Mouse (Mus musculus): ENCODE measurements around the gene Adap2. TPM values are rescaled to one million over a fixed set of nuclear protein-coding genes. Genes with fewer than 3 reads are reported as not detected.
A peak's percentile ranks its signal among the peaks of the same experiment; 100 is the strongest.

Gene Adap2
- polyA plus RNA-seq, 1 experiment from 2014 or later = 2.0 TPM

- Histone ChIP-seq H3K4me3 (peak overlapping the region; percentile 84), H3K27me3 (ENCODE audit: insufficient read depth, poor library complexity, severe bottlenecking) (no peaks in the 10 kb centered on the region), H3K36me3 (peaks cover 30% of the 10 kb centered on the region), H3K27ac (no peak overlapping the region), H3K9me3 (no peaks in the 10 kb centered on the region), H3K4me1 (replicated peaks) (peaks cover 9% of the 10 kb centered on the region)
- no peak for DNase-seq (ENCODE audit: low spot score)
- 64% methylated on average over 6 of the region's 6 CpGs for WGBS
Observed at GRCm38 (mm10) chr11:80210321-80210720, 56.4 kb downstream of the Adap2 start.

- no peak for DNase-seq (ENCODE audit: low spot score)
- Histone ChIP-seq H3K9me3 (no peaks in the 10 kb centered on the region), H3K4me3 (no peak overlapping the region), H3K27ac (no peak overlapping the region), H3K27me3 (ENCODE audit: insufficient read depth, poor library complexity, severe bottlenecking) (no peaks in the 10 kb centered on the region), H3K4me1 (replicated peaks) (peaks cover 9% of the 10 kb centered on the region), H3K36me3 (peaks cover 38% of the 10 kb centered on the region)
- 95% methylated on average over 2 of the region's 2 CpGs for whole genome bisulfite sequencing
Observed at GRCm38 (mm10) chr11:80212282-80212681, 58.4 kb downstream of the Adap2 start.

GRCm38 (mm10) chr11:80215291-80215690 is 61.4 kb downstream of the Adap2 start:
- WGBS = 89% methylated on average over 3 of the region's 3 CpGs
- no peak for DNase-seq (ENCODE audit: low spot score)
- Histone ChIP-seq H3K27ac (no peak overlapping the region), H3K27me3 (ENCODE audit: insufficient read depth, poor library complexity, severe bottlenecking) (no peaks in the 10 kb centered on the region), H3K9me3 (no peaks in the 10 kb centered on the region), H3K4me3 (no peak overlapping the region), H3K4me1 (replicated peaks) (peaks cover 3% of the 10 kb centered on the region), H3K36me3 (peaks cover 51% of the 10 kb centered on the region)

- H3K4me1 ChIP-seq (replicated peaks) = no peaks in the 10 kb centered on the region
- H3K4me3 ChIP-seq = no peak overlapping the region
- H3K36me3 ChIP-seq = peaks cover 70% of the 10 kb centered on the region
- DNase-seq (ENCODE audit: low spot score) = no peak
- H3K27me3 ChIP-seq (ENCODE audit: insufficient read depth, poor library complexity, severe bottlenecking) = no peaks in the 10 kb centered on the region
- H3K9me3 ChIP-seq = no peaks in the 10 kb centered on the region
- 88% methylated on average over 11 of the region's 11 CpGs for WGBS
- no peak overlapping the region for H3K27ac ChIP-seq
Observed at GRCm38 (mm10) chr11:80218657-80219293, 64.9 kb downstream of the Adap2 start.

Other genes starting within 250 kb of the Adap2 start
- gene Utp6, start 191.7 kb upstream of the Adap2 start, polyA plus RNA-seq (2016; fragmentation: Nextera tagmentation; extraction: Ambion mirVana) = 44.9 and 62.4 TPM in 2 replicates
- gene Suz12, start 161.0 kb upstream of the Adap2 start, polyA plus RNA-seq (2016; fragmentation: Nextera tagmentation; extraction: Ambion mirVana) = 15.5 and 20.0 TPM in 2 replicates
- 24.5 and 38.0 TPM in 2 replicates for gene Crlf3, start 73.1 kb upstream of the Adap2 start, polyA plus RNA-seq (2016; fragmentation: Nextera tagmentation; extraction: Ambion mirVana)
- 11.5 and 16.2 TPM in 2 replicates for gene Atad5, start 64.7 kb upstream of the Adap2 start, polyA plus RNA-seq (2016; fragmentation: Nextera tagmentation; extraction: Ambion mirVana)
- 33.6 and 34.7 TPM in 2 replicates for gene Tefm, start 11.9 kb upstream of the Adap2 start, polyA plus RNA-seq (2016; fragmentation: Nextera tagmentation; extraction: Ambion mirVana)
- 5.0 and 5.2 TPM in 2 replicates for gene Rnf135, start 29.7 kb downstream of the Adap2 start, polyA plus RNA-seq (2016; fragmentation: Nextera tagmentation; extraction: Ambion mirVana)
- 56.0 and 56.1 TPM in 2 replicates for gene Rhot1, start 54.9 kb downstream of the Adap2 start, polyA plus RNA-seq (2016; fragmentation: Nextera tagmentation; extraction: Ambion mirVana)
- 10.2 and 18.0 TPM in 2 replicates for gene Rhbdl3, start 146.8 kb downstream of the Adap2 start, polyA plus RNA-seq (2016; fragmentation: Nextera tagmentation; extraction: Ambion mirVana)
- gene 5730455P16Rik, start 223.9 kb downstream of the Adap2 start, polyA plus RNA-seq (2016; fragmentation: Nextera tagmentation; extraction: Ambion mirVana) = 19.4 and 24.4 TPM in 2 replicates
- 244 and 296 TPM in 2 replicates for gene Zfp207, start 229.2 kb downstream of the Adap2 start, polyA plus RNA-seq (2016; fragmentation: Nextera tagmentation; extraction: Ambion mirVana)

Data from hindbrain, embryonic 10.5 days (tissue).